Mouse (Mus musculus): Measurements from ENCODE around the gene Tssc4. TPM values are rescaled to one million over a fixed set of nuclear protein-coding genes. Genes with fewer than 3 reads are reported as not detected.
A peak's percentile ranks its signal among the peaks of the same experiment; 100 is the strongest.

Tssc4 gene
- total RNA-seq, 1 experiment from 2014 or later = 10.4 TPM

DNA sequence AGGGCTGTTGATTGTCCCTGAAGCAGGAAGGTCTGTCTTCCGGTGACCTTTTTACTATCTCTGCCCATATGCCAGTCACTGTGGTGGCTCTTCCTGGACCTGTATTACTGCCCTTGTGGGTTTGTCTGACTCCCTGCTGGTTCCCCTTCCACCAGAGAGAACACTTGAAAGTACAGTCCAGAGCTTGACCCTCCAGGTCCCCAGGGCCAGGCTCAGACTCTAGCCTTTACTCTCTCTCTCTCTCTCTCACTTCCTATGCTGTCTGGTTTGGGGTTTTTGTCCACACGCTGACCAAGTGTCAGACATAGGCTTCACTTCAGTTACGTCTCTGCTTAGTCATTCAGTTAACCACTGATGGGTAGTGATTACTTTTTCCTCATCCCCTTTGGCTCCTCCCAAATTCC, 26.1 kb upstream of the Tssc4 start:
- peak; percentile 41 for ATAC-seq (replicated peaks; ENCODE audit: insufficient number of reproducible peaks, low FRiP score, low TSS enrichment, poor library complexity, severe bottlenecking)

DNA sequence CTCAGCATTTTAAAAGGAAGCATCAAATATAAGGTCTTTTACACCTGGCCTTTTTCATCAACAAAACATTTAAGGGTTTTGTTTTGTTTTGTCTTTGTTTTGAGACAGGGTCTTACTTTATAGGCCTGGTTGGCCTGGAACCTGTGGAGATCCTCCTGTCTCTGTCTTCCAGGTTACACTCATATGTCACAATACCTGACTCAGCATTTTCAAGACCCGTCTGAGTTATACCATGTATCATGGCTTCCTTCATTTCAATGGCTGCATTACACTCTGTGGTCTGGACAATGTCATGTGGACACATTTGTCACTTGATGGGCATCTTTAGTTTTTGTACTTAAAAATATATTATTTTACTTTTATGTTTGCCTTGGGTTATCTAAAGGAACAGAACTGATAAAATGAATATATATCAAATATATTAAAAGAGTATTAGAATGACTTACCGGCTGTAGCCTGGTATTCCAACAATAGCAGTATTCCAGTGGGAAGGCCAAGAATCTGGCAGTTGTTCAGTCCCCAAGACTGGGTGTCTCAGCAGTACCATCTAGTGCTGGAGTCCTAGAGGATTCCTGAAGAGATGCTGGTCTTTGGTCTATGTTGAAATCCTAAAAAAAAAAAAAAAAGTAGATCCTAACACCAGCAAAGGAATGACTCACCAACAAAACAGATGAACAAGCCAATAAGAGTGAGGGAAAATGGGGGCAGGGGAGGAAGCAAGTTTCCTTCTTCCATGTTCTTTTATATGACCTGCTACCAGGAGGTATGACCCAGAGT, 24.8 kb upstream of the Tssc4 start:
- no peak for ATAC-seq (replicated peaks; ENCODE audit: insufficient number of reproducible peaks, low FRiP score, low TSS enrichment, poor library complexity, severe bottlenecking)

DNA sequence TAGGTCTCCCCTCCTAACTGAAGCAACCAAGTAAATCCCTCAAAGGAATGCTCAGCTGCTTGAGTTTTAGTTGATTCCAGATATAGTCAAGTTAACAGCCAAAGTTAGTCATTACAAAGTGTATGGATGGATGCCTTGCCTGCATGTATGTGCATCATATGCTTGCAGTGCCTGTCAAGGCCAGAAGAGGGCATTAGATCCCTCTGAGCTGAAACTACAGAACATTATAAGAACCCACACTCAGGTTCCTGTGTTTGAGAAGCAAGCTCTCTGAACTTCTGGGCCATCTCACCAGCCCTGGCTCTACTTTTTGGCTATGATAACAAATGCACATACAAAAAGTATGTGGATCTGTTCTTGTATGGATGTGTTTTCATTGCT, 24.2 kb upstream of the Tssc4 start:
- no peak for ATAC-seq (replicated peaks; ENCODE audit: insufficient number of reproducible peaks, low FRiP score, low TSS enrichment, poor library complexity, severe bottlenecking)

DNA sequence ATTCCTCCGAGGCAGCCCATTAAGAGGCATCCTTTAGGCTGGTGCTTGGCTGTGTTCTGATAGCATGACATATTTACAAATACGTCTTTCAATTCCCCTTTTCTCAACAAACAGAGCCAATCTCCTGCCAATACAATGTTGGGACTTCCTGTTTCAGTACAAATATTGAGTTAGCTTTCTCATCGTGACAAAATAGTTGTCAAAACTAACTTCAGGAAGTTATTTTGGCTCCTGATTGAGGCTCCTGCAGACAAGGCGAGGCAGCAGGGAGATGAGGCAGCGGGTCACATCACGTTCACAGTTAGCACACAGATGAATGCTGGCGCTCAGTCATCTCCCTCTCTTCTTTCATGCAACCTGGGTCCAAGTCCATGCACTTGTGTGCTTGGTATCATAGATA, 22.7 kb upstream of the Tssc4 start:
- ATAC-seq (replicated peaks; ENCODE audit: insufficient number of reproducible peaks, low FRiP score, low TSS enrichment, poor library complexity, severe bottlenecking) = peak; percentile 82

DNA sequence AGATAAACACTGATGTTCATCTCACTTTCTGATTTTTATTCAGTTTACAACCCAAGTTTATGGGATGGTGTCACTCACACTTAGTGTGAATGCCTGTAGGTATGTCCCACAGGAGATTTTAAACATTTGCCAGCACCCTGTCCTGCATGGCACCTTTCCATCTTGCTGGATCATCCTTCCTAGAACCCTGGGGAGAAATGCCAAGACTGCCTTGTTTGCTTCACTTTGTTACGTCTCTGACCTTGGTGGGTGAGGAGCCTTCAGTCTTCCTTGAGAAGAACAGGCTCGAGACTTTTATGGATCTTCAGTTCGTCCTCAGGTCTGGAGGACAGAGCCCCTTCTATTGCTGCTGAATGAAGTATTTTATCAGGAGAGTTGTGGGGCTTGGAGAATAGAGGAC, 19.7 kb upstream of the Tssc4 start:
- no peak for ATAC-seq (replicated peaks; ENCODE audit: insufficient number of reproducible peaks, low FRiP score, low TSS enrichment, poor library complexity, severe bottlenecking)

DNA sequence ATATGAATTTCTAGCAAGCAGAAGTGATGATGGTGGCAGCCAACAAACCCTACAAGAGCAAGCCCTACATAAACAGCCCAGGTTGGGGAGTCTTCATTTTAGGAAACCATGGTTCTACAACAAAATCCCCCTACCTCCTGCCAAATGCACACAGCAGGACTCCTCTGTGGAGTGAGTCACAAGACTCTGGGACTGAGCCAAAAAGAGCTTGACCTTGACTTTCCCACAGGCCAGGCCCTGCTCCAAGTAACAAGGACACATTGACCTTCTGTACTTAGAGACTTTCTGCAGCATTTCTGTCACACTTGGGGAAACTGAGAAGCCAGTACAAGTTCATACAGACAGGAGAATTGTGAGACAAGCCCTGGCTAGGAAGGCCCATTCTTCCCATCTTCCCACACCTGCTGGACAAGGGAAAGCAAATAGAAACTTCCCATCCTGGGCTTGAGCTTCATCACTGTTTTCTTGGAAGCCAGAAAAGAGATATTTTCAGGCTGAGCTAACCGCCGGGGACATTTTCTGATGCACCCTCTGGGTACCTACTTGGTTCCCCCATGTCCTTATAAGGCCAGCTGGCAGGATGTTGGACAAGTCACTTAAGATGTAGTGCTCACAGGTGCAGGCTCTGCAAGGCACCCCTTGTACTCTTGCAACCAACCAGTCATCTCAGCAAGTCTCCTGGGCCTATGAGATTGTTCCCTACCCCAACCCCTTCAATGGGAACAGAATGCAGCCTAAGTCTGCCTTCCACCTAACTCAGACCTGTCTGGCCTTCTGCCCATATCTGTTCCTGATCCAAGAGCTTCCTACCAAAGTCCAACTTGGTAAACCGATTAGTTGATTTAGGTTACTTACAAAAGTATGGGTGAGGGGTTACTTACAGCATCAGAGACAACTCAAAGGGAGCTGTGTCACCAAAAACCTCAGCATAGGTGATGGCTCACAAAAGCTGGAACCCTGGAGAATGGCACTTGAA, 18.9 kb upstream of the Tssc4 start:
- ATAC-seq (replicated peaks; ENCODE audit: insufficient number of reproducible peaks, low FRiP score, low TSS enrichment, poor library complexity, severe bottlenecking) = no peak

DNA sequence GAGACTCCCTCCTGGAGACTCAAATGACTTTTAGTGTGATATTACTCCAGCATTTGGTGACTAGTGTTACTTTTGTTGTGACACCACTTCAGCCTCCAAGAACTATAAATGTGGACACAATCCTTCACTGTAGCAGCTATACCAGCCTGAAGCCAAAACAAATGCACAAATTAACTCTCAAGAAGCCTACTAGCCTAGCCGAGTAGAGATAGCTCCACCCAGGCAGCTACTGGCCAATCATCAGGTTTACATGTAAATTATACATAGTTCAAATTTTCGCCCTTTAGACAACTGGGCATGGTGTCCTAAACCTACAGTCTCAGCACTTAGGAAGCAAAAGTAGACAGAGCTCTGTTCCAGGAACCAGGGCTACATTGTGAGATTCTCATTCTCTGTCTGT, 17.7 kb upstream of the Tssc4 start:
- no peak for ATAC-seq (replicated peaks; ENCODE audit: insufficient number of reproducible peaks, low FRiP score, low TSS enrichment, poor library complexity, severe bottlenecking)

DNA sequence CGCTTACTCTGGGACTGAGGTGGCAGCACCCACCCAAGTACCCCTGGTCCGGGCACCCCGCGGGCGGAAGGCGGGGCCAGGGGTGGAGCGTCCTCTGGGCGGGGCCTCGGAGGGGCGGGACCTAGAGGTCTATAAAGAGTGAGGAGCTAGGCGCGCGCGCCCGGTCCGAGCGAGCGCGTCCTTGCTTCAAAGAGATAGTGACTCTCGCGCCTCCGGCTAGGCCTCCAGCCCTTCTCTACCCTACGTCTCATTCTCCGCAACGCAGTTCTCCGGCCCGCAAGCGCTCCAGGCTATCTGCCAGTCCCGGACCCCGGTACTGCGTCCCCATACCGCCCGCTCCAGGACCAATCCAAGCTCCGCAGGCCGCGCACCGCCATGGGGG, 16.4 kb upstream of the Tssc4 start, which contains the start of gene Cd81:
TSS of gene Cd81 (plus strand) at position 114 of the 382 bp plus-strand sequence.
- peak; percentile 11; the same call in 1 of the 2 replicates for ATAC-seq (replicated peaks; ENCODE audit: insufficient number of reproducible peaks, low FRiP score, low TSS enrichment, poor library complexity, severe bottlenecking)

DNA sequence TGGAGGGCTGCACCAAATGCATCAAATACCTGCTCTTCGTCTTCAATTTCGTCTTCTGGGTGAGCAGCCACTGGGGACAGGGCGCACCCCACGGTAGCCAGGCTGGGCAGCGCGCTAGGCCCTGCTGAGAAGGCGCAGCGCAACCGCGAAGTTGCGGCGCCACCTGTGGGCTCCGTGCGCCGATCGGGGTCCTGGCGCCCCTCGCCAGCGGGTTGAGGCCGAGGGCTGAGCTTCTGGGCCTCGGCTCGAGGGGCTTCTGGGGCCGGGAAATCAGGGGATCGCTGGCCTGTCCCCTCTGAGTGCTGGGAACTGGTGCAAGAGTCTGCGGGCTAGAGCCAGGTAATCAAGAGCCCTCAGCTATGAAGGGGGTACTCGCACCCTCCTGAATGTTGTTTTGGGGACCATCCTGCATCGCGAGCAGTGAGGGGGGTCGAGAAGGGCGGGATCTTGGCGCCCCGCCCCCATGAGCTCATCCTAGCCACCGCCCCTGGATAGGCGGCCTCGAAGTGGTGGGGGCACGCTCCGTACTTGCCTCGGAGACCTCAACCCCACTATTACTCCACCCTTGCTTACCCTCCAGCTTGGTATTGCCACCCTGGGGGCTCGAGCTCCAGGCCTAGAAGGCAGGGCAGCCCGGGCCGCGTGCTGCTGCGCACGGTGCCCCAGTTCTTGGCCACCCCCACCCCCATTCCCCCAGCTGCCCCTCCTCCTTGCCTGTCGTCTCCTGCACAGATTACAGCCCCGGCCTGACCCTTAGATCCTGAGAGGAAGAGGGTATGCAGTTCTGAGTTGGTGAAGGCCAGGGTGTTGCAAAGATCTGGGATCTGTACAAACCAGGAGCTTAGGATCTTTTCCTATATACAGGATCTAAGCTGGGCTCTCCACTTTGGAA, 15.8 kb upstream of the Tssc4 start:
- no peak for ATAC-seq (replicated peaks; ENCODE audit: insufficient number of reproducible peaks, low FRiP score, low TSS enrichment, poor library complexity, severe bottlenecking)

DNA sequence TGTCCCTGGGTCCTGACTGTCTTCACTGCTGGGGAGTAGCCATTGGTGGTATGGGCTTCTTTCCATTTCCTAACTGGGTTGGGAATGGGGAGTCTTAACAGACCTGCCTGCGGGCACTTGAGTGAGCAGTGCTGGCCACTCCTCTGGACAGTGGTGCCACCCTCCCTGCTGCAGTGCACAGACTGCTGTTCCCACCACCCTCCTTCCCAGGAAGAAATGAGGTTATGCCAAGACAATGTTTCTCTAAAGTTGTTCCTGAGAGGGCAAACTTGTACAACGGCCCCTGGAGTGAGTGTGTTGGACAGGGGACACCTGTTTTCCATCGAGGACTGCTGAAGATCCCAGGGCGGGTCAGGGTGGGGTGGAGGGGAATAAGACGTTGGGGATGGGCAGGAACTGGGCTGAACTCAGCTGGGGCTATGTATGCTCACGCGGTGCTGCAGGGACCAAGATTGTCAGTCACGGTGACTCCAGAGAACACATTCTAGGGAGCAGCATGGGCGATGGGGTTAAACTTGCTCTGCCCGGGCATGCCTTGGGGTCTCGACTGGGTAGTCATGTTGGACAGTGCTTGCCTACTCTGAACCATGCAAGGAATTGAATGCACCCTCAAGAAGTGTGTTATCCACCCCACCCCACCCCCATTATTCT, 15.0 kb upstream of the Tssc4 start:
- no peak for ATAC-seq (replicated peaks; ENCODE audit: insufficient number of reproducible peaks, low FRiP score, low TSS enrichment, poor library complexity, severe bottlenecking)

DNA sequence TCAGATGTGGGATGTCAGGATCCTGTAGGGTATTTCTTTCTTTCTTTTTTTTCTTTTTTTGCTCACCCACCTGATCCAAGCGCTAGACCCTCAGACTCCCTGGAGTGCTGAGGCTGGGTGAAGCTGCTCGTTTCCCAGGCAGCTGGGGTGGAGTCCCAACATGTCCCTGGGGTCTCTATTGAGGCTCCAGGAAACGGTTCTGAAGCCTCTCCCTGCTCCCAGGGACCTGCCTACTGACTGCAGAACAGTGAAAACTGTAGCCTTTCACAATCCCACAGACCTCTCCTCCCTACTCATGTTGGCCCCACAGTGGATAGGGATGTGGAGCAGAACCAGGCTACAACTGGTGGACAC, 14.5 kb upstream of the Tssc4 start:
- ATAC-seq (replicated peaks; ENCODE audit: insufficient number of reproducible peaks, low FRiP score, low TSS enrichment, poor library complexity, severe bottlenecking) = no peak

DNA sequence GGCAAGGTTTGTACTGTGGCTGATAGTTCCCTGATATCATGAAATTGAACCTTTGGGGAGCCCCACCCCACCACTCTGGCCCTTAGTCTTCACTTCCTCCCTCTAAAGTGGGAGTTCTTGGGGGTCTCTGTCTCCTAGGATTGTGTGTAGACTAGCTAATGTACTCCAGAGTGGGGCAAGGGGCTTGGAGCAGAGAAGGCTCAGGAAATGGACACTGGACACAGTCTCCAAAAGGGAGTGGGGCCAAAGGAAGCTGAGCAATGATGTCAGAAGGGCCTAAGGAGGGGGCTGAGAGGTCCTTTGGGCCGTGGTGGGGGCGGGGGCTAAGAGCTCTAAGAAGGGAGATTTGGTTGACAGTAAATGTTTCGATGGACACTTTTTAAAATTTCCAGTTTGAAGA, 14.0 kb upstream of the Tssc4 start:
- ATAC-seq (replicated peaks; ENCODE audit: insufficient number of reproducible peaks, low FRiP score, low TSS enrichment, poor library complexity, severe bottlenecking) = no peak

DNA sequence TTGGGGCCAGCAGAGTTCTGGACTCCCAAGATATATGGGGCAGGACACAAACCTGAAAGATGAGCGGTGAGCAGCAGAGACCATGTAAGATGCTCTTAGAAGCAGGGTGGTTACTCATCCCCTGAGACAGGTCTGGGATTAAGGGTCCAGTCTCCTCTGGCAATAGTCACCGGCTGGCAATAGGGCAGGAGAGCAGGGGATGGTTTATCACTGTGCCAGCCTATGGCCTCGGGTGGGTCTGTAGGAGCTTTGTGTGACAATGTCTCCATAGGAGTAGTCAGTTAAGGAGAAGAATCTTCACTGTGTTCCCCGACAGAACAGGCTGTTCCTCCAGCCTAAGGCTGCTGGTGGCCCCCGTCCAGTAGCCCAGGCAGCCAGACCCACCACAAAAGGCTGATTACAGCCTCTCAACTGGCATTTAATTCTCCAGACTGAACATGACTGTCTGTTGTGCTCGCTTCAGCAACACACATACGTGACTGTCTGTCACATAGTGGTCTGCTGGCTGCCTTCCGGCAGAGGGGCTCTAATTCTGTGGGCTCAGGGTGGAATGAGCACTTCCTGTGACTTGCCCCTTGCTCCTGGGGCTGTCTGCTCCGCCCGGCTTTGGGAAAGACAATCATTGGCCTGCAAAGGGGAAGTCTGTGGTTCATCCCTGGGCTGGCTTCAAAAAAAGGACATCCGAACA, 13.4 kb upstream of the Tssc4 start:
- no peak for ATAC-seq (replicated peaks; ENCODE audit: insufficient number of reproducible peaks, low FRiP score, low TSS enrichment, poor library complexity, severe bottlenecking)

DNA sequence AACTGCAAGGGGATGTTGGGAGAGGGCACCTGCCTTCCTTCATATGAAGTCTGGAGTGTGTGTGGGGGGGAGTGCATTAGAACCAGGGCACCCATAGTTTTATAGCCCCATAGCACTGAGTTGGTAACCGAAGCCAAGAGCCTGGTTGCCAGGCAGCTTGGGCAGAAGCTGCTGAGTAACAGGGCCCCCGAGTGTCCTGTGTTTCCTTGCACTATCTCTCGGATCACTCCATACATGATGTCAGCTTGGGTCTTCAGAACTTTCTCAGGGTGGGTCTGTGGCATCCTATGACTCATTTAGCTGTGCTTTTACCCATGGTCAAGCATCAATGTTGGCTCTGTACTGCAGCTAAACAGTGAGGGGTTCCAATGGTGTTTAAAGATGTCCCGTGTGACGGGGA, 12.0 kb upstream of the Tssc4 start:
- no peak for ATAC-seq (replicated peaks; ENCODE audit: insufficient number of reproducible peaks, low FRiP score, low TSS enrichment, poor library complexity, severe bottlenecking)

DNA sequence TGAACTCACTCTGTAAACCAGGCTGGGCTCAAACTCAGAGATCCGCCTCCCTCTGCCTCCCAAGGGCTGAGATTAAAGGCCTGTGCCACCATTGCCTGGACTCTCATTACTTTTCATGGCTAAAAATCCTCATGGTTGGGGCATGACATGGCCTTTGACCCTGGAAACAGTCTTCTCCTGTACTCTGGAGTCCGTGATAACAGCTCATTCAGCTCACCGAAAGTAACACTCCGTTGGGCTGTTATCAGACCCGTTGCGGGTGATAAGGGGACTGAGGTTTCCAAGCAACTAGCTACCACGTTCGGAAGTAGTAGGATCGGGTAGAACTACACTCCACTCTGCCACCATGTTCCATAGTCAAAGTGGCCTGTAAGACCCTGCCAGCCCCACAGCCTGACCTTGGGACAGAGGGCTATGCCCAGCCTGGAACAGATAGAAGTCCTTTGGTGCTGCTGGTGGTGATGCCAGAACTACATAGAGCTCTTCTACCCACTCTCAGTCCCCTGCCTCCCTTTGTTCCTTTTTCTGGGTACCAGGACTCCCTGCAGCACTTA, 11.3 kb upstream of the Tssc4 start:
- ATAC-seq (replicated peaks; ENCODE audit: insufficient number of reproducible peaks, low FRiP score, low TSS enrichment, poor library complexity, severe bottlenecking) = no peak

DNA sequence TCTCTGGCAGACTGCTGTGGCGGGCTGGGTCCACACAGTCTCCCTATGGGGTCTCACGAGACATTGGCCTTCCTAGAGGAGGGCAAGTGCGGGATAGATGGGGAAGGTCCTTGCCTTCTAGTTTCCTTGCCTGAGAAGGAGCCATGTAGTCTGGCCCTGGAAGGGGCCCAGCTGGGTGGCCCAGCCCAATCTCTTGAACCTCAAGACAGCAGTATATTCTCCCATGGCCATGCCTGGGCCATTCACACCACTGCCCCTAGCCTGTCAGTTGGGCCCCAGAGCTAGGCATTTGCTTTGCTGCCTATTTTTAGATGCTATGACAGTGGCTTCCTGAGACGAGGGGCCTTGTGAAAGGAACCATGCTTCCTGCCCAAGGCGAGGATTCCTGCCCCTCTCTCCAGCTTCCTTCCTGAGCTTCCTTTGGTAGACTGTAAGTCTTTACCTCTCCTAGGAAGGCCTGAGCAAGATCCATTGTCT, 10.8 kb upstream of the Tssc4 start:
- ATAC-seq (replicated peaks; ENCODE audit: insufficient number of reproducible peaks, low FRiP score, low TSS enrichment, poor library complexity, severe bottlenecking) = no peak

DNA sequence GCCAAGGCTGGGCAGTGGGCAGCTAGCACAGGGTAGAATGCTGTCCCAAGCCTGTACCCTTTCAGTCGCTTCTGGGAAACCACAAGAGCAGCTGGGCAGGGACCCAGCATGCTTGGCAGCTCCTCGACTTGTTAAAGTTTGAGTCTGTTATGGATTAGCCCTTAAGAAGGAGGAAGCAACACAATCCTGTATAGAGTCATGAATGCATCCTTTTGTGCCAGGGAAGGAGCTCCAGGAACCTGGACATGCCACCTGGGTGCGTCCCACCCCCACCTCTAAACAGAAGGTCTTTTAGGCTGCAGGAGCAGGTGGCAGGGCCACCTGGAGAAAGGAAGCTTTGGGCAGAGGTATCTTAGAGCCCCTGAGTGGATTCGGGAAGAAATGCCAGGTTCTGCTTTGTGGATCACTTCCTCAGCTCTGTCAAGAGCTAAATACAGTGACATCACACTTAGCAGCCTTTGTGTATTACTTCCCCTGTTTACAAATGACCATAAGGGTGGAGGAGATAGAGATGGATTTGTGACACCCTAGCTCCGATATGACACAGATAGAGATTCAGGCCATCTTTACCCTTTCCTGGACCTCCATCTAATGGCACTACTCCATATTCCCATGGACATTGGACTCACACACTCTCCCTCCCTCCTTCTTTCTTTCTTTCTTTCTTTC, 9.7 kb upstream of the Tssc4 start:
- ATAC-seq (replicated peaks; ENCODE audit: insufficient number of reproducible peaks, low FRiP score, low TSS enrichment, poor library complexity, severe bottlenecking) = peak; percentile 81

All from monocyte, adult 5-6 weeks (primary cell).